Mouse (Mus musculus) ES-E14 (cell line): ENCODE data around the gene Slc25a5. TPM values are rescaled to one million over a fixed set of nuclear protein-coding genes. Genes with fewer than 3 reads are reported as not detected.

Experiments used
- DNase-seq: peaks from one replicate; pipeline ENCODE4 v3.0.0-alpha.2; 2013; ENCODE audit warnings: low read depth, low spot score
- H3K27ac ChIP-seq: 2 replicates; pipeline ENCODE4 v1.5.1; 2012; ENCODE audit warnings: low read depth, mild to moderate bottlenecking, low read length, moderate library complexity, mixed read lengths; ENCODE audit not compliant: poor library complexity, insufficient read depth, severe bottlenecking
- H3K36me3 ChIP-seq: 2 replicates; pipeline ENCODE4 v1.6.1; 2012; ENCODE audit warnings: mild to moderate bottlenecking, low read length, moderate library complexity, mixed read lengths; ENCODE audit not compliant: control insufficient read depth, poor library complexity, insufficient read depth, severe bottlenecking
- H3K4me1 ChIP-seq, 2 experiments: fragments of 150-350 bp in 1 of 2; sonication (generic) in 1 of 2; 2 replicates each; pipeline ENCODE4 v1.6.1; 2012; ENCODE audit warnings: low read length in 2 of 2, mild to moderate bottlenecking in 1 of 2, mixed read lengths in 1 of 2; ENCODE audit not compliant: control insufficient read depth in 2 of 2, insufficient read depth in 2 of 2, poor library complexity in 1 of 2
- H3K4me3 ChIP-seq, 2 experiments: fragments of 150-350 bp in 1 of 2; sonication (generic) in 1 of 2; 2 replicates each; pipeline ENCODE4 v1.5.1; 2012; ENCODE audit warnings: low read length in 2 of 2, low read depth in 1 of 2, mild to moderate bottlenecking in 1 of 2, mixed read lengths in 1 of 2; ENCODE audit not compliant: insufficient read depth in 1 of 2, poor library complexity in 1 of 2, severe bottlenecking in 1 of 2
- H3K9ac ChIP-seq: 2 replicates; pipeline ENCODE4 v1.6.1; 2012; ENCODE audit warnings: low read depth, mild to moderate bottlenecking, low read length, mixed read lengths; ENCODE audit not compliant: poor library complexity, insufficient read depth, severe bottlenecking
- H3K9me3 ChIP-seq: fragments of 150-350 bp; sonication (generic); 2 replicates; pipeline ENCODE4 v1.6.1; 2012; ENCODE audit warnings: low read depth, mild to moderate bottlenecking, low read length; ENCODE audit not compliant: control insufficient read depth, insufficient read depth
- CHD2 ChIP-seq: IDR thresholded peaks from 2 replicates; pipeline ENCODE4 v1.6.1; 2014; ENCODE audit warnings: mild to moderate bottlenecking, low read depth, low read length, inconsistent platforms
- HCFC1 ChIP-seq: IDR thresholded peaks from 2 replicates; pipeline ENCODE4 v1.6.1; 2012; ENCODE audit warnings: low read length, inconsistent platforms, borderline replicate concordance; ENCODE audit not compliant: insufficient read depth
- MAFK ChIP-seq: IDR thresholded peaks from 2 replicates; pipeline ENCODE4 v1.6.1; 2014; ENCODE audit warnings: mild to moderate bottlenecking, low read depth, low read length, inconsistent platforms; ENCODE audit not compliant: insufficient read depth
- ZC3H11A ChIP-seq: IDR thresholded peaks from 2 replicates; pipeline ENCODE4 v1.6.1; 2012; ENCODE audit warnings: low read depth, mild to moderate bottlenecking, inconsistent platforms, low read length, borderline replicate concordance
- ZNF384 ChIP-seq: IDR thresholded peaks from 2 replicates; pipeline ENCODE4 v1.6.1; 2012; ENCODE audit warnings: low read depth, low read length, inconsistent platforms
- in situ Hi-C, 2 experiments: fragments of 600-800 bp; cut with MboI; formaldehyde crosslinking; loops; one replicate each; pipeline ENCODE4 v1.15.1; 2025; ENCODE audit warnings: low sequenced_read_pairs in 2 of 2, inconsistent platforms in 1 of 2; ENCODE audit not compliant: unreplicated experiment in 2 of 2
- total RNA-seq: library from RNA; depleted of rRNA; stranded (reverse); fragments of 300-350 nt; gene quantifications from 2 replicates; pipeline ENCODE4 v1.2.3, GENCODE M21; 2012; rRNA removed

Slc25a5 gene
- 557 and 605 TPM in 2 replicates for total RNA-seq

- H3K9ac ChIP-seq: peak within 1 kb of the TSS; percentile 92
- TF ChIP-seq ZC3H11A: no peak
- DNase-seq: no peak
- H3K27ac ChIP-seq: peak within 1 kb of the TSS; percentile 86
- H3K4me3 ChIP-seq: peak within 1 kb of the TSS; percentile 90 to 94
- H3K36me3 ChIP-seq: peaks cover 16% of the 10 kb centered on the region
- peaks cover 0 to 2% of the 10 kb centered on the region in 2 experiments; a peak in 1 of 4 replicates for H3K4me1 ChIP-seq
- no peaks in the 10 kb centered on the region for H3K9me3 ChIP-seq
- in situ Hi-C loops: no loop called here
Measured at GRCm38 (mm10) chrX:36795424-36796162, at the start of gene Slc25a5. Slc25a5 (plus strand) TSS chrX:36795651.

- TF ChIP-seq HCFC1 (no peak), ZNF384 (no peak), ZC3H11A (no peak), MAFK (no peak), CHD2 (no peak)
- no peak overlapping the region for H3K9ac ChIP-seq
- H3K4me3 ChIP-seq: no peak overlapping the region
- H3K4me1 ChIP-seq: 0 out of 4 replicates have a peak, but pooled peaks cover 0 to 2% of the 10 kb centered on the region in 2 experiments
- no peaks in the 10 kb centered on the region for H3K36me3 ChIP-seq
- in situ Hi-C loops: no loop called here
- no peak for DNase-seq
- no peaks in the 10 kb centered on the region for H3K9me3 ChIP-seq
- no peak overlapping the region for H3K27ac ChIP-seq
Measured at GRCm38 (mm10) chrX:36746789-36747188, 48.7 kb upstream of the Slc25a5 start.

- Histone ChIP-seq H3K9ac (no peak overlapping the region), H3K4me1 (0 out of 4 replicates have a peak, but pooled peaks cover 0 to 2% of the 10 kb centered on the region in 2 experiments), H3K4me3 (no peak overlapping the region), H3K36me3 (no peaks in the 10 kb centered on the region), H3K9me3 (no peaks in the 10 kb centered on the region), H3K27ac (no peak overlapping the region)
- no peak for DNase-seq
- in situ Hi-C loops: no loop called here
- TF ChIP-seq MAFK (no peak), CHD2 (no peak), HCFC1 (no peak), ZC3H11A (no peak), ZNF384 (no peak)
Measured at GRCm38 (mm10) chrX:36748573-36748972, 46.9 kb upstream of the Slc25a5 start.

- 0 out of 4 replicates have a peak, but pooled peaks cover 0 to 2% of the 10 kb centered on the region in 2 experiments for H3K4me1 ChIP-seq
- H3K27ac ChIP-seq: no peak overlapping the region
- TF ChIP-seq ZNF384: no peak
- TF ChIP-seq CHD2: no peak
- TF ChIP-seq MAFK: no peak
- no peak for TF ChIP-seq HCFC1
- H3K36me3 ChIP-seq: no peaks in the 10 kb centered on the region
- H3K9me3 ChIP-seq: no peaks in the 10 kb centered on the region
- DNase-seq: no peak
- H3K9ac ChIP-seq: no peak overlapping the region
- in situ Hi-C loops: no loop called here
- H3K4me3 ChIP-seq: no peak overlapping the region
Measured at GRCm38 (mm10) chrX:36749281-36749785, 46.1 kb upstream of the Slc25a5 start.

- H3K27ac ChIP-seq: no peak overlapping the region
- no peak overlapping the region for H3K9ac ChIP-seq
- no peak for DNase-seq
- in situ Hi-C loops: no loop called here
- H3K9me3 ChIP-seq: no peaks in the 10 kb centered on the region
- H3K4me3 ChIP-seq: no peak overlapping the region
- no peaks in the 10 kb centered on the region for H3K4me1 ChIP-seq
- no peaks in the 10 kb centered on the region for H3K36me3 ChIP-seq
- TF ChIP-seq ZNF384 (no peak), CHD2 (no peak), MAFK (no peak), ZC3H11A (no peak), HCFC1 (no peak)
Measured at GRCm38 (mm10) chrX:36750591-36750990, 44.9 kb upstream of the Slc25a5 start.
